Mouse (Mus musculus) thymus, postnatal 10 days (tissue): ENCODE data around the gene Zfp541.

Experiments used
- DNase-seq, 2 experiments: peaks; one replicate each; pipeline ENCODE4 v3.0.0; 2021; ENCODE audit warnings: low spot score in 2 of 2

The Zfp541 gene

DNA sequence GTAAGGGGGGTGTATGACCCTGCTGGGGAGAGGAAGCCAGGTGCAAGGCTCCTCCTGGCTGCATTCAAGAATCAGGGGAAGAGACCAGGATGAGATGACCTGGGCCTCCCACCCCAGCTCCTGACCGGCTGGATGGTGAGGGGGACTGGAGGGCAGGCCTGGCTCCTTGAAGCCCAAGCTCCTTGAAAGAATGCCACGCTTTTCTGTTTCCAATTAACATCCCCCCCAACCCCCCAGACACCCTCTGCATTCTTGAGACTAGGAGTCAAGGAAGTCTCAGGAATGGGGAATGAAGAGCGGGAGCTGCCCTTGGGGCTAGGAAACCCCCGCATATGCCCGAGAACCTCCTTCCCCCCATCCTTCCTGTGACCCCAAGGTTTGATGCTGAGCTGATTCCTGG is 17.1 kb upstream of the Zfp541 start:
- DNase-seq, result no peak

DNA sequence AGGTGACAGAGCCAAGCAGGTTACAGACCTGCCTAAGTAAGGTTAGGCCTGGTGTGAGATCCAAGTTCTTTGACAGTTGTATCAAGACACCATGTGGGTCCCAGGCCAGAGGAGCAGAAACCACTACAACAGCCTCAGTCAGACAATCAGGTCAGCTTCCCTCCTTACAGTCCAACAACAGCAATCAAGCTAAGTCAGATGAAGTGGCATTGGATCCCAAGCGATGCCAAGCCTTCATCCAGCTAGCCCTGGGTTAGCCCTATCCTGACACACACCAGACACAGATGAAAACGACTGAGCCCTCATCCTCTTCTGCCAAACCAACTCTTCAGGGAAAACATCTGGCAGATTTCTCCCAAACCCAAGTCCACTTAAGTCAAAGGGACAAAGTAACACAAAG is 16.1 kb upstream of the Zfp541 start:
- DNase-seq, result no peak

DNA sequence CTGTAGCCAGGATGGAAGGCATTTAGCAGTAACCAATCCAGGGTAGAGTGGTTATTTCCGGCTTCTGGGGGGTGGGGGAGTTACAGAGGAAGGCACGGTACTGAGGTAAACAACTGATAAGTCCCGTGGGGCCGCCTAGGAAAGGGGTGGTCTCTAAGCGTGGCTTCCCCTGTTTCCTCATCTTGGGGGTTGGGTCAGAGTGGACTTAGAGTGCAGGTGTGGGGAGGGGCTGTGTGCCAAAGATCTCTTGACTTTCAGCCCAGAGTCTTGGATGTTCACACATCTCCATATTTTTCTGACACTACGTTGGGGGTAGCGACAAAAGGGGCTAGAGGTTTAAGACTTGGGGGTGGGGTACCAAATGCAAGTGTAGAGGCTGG is 15.5 kb upstream of the Zfp541 start:
- peak; percentile 85 for DNase-seq

DNA sequence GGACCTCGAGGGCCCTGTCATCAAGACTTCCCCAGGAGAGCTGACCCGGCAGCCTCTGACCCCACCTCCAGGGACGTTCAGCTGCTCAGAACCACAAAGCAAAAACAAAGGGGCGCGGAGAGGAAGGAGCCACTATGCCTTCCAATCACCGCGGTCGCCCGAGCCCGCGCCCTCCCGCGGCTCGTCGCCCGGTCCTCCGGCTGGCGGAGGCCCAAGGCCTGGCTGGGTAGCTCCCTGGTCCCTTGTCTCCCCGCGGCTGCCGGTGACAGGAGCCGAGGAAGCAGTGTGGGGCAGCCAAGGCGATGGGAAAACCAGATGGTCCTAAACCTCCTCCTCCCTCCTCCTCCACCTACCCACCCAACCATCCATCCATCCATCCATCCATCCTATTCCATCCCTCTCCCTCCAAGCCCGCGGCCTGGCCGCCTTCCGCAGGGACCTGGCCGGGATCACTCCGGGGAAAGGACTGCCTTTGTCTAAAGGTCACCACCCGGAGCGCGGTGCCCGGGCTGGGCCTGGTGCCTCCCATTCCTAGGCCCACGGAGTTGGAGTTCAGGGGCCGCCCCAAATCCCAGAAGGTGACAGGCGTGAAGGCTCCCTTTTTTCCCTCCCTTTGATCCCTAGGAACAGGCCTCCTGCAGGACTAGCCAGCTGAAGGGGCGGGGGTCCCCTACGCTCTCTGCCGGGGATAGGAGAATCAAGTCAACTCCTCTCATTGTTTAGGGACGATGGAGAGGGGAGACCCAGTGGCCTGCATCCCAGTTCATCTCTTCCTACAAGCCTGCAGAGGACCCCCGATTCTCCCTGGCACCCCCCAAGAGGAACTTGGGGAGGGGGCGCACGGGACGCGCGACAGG is 14.9 kb upstream of the Zfp541 start:
- DNase-seq, result peak; percentile 59 to 63

DNA sequence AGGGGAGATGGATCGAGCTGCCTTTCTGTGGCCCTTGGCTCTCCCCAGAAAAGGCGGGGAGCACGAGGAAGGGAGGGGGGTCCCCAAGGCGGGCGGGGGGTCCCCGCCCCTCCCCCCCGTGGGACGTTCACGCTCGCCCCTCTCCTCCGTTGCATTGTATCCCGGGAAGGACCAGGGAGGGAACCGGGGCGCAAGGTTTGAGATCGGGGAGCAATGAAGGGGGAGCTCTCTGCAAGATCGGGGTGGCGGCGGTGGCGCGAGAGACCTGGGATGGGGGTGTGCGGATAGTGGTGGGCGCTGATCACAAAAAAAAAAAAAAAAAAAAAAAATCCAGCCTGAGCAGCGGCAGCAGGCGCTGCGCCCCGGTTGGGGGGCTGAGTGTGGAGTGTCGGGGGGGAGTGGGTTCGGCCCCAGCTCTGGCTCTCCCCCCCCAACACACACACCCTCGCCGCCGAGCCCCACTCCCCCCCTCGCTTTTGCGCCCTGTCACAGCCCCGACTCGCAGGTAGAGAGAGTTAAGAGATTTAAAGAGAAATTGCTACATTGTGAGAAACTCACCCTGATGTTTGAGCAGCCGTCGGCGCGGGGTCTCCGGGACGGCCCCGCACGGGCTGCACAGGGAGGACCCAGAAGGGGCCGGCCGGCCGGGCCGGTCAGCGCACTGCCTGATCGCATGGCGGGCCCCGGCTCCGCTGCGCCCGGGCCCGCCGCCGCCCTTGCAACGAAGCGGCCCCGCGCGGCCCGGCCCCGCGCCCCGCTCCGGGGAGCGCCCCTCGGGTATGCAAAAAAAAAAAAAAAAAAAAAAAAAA is 14.1 kb upstream of the Zfp541 start, which contains the start of gene Bicra:
Bicra (minus strand) TSS at position 584 of the 809 bp plus-strand sequence.
- peak; percentile 80 for DNase-seq

DNA sequence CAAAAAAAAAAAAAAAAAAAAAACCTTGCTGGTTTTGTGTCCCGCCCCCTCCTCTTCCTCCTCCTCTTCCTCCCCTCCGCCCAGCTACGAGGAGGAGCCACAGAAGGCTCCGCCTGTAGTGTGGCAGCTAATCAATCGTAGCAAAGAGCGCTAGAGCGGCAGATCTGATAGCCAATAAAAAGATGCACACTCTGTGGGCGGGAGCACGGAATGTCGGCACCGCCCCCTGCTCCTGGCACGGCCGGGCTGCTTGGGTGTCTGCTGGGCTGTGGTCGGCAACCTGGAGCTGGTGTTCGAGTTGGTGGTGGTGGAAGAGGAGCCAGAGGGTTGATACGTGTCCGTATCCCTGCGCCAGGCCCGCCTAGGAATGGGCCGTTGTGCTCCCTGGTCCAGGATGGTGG is 13.4 kb upstream of the Zfp541 start:
- DNase-seq, result peak; percentile 94 to 96

DNA sequence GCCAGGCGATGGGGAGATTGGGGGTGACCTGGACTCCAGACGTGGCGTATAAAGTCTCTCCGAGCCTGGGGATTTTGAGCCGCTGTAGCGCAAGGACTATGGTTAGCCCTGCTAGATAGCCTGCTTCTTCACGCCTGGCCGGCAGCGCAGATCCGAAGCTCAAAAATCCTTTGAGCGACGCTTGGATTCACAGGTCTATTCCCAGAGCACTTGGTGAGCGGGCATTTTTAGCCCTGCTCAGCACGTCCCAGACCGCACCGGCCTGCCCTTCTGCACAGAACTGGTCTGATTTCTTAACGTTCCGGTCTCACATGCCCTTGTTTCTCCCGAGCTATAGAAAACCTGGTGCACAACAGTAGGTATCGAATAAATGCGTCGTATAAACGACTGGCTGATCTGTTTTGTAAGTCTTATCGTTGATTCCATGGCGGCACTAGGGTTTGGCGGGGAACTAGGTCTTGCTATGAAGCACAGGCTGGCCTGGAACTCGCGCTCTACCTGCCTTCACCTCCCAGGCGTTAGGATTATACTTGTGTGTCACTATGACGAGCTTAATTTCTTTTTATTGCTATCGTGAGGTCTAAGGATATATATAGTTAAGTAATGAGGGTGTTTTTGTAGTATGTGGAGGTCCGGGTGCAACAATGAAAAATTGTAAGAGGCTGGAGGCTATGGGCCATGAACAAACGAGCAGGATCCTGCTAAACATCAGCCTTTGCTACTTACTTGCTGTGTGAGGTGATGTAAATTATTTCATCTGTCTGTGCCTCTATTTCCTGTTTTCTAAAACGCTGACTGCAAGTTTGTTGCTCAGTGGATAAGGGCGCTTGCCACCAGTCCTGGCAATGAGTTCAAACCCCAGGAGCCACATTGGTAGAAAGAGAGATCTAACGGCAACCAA is 12.7 kb upstream of the Zfp541 start:
- no peak for DNase-seq

DNA sequence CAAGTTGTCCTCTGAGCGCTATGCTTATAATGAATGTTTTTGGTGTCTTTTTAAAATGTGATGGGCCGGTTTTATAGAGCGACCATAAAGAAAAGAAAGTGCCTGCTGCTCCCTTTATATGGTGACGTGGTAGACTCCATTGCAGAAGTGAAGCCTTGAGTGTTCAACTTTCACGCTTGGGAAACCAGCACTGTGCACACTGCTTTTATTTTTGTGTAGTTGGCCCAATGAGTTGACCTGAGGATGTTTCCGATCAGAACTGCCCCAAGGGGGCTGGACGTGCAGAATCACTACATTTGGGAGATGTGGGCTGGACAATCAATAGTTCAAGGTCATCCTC is 12.1 kb upstream of the Zfp541 start:
- DNase-seq, result no peak

DNA sequence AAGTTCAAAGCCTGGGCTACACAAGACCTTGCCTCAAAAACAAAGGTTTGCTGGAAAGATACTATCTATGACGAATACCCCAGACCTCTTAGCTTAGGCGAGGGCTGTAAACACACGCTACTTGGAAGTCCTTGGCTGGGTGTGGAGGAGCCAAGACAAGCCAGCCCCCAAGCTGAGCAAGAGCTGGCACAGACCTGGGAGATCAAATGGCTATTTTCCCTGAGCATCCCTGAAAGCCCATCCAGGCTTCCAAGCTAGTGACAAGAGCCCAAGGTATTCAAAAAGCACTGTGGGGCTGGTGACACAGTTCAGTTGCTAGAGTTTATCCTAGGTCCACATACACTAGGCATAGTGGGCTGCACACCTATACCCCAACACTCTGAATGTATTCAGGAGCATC is 11.0 kb upstream of the Zfp541 start:
- DNase-seq, result no peak

DNA sequence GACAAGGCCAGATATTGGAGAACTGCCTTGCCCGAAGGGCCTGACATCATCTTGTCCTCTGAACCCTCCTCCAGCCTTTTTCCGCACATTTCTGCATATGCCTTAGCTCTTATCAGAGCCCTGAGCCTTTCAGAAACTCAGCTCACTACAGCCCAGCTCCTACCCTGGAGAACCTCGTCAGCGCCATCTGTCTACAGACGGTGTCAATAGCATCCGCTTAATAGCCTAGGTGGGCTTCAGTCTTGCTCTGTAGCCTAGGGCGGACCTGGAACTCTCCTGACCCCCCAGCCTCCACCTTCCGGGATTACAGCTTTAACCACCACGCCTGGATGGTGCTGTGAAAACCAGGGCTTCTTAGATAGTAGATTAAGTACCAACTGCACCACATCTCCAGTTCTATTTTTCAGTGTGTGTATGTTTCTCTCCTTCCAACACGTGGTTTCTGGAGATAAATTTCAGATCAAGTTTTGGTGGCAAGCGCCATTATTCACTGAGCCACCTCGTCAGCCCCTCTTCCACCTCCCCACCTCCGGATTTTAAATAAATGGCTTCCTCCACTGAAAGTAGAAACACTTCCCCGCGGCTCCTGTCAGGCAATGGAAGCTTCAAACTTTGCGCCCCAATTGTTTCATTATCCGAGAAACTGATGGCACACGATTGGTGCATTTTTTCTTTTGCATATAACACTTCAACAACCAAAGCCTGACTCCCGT is 9.6 kb upstream of the Zfp541 start:
- DNase-seq, result peak; percentile 80 to 87

DNA sequence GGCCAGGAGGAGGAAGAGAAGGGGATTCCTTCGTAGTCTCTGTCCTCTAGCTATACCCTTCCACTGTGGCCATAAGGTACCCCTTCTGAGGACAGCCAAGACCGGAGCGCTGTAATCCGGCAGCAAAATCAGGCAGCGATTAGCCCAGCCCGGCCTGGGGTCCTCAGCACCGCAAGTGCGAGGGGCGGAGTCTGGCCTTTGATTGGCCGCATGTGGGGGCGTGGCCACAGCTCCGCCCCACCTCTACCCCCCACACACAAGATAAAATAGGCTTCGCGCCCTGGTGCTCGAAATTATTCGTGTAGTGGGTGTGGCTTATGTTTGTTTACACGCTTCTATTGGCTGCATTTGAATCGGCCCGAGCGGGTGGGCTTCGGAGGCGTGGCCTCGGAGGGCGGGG is 8.9 kb upstream of the Zfp541 start:
- DNase-seq, result peak; percentile 93 to 96

DNA sequence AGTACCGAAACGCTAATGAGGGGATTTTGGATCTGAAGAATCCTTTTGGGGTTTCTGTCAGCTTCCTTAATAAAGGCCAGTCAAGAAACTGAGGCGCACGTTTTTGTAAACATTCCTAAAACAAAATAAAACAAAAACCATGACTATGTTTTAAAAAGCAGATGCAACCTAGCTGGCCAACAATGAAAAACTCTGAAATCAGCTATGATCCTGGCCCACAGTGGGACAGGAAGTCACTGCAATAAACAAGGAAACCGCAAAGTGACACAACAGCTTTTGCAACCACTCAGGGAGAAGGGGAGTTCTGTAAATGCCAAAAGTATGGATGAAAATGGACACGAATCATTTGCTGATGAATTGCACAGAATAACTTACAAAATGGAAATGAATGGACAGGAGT is 8.5 kb upstream of the Zfp541 start:
- no peak for DNase-seq

DNA sequence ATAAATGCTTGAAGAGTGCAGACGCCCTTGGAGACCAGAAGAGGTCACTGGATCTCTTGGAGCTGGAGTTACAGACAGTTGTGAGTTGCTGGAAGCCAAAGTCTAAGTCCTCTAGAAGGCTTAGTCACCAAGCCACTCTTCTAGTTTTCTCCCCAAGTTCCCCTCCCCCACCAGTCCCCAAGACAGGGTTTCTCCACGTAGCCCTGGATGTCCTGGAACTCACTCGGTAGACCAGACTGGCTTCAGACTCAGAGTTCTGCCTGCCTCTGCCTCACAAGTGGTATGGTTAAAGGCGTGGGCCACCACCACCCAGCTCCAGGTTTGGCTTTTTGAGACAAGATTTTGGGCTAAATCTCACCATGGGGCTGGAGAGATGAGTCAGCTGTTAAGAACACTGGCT is 6.6 kb upstream of the Zfp541 start:
- DNase-seq, result no peak

DNA sequence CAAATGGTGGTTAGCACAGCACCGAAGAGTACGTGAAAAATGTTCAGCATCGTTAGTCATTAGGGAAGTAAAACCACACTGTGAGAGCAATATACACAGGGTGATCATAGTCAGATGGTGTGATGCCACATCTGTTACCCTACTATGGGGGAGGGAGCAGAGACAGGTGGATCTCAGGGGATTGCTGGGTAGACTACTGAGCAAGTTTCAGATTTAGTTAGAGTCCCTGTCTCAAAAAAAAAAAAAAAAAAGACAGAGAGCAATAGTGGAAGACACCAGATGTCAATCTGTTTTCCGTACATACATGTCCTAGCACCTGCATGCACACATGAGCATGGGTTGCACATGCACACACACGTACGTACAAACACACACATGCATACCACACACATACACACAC is 5.9 kb upstream of the Zfp541 start:
- DNase-seq, result no peak

DNA sequence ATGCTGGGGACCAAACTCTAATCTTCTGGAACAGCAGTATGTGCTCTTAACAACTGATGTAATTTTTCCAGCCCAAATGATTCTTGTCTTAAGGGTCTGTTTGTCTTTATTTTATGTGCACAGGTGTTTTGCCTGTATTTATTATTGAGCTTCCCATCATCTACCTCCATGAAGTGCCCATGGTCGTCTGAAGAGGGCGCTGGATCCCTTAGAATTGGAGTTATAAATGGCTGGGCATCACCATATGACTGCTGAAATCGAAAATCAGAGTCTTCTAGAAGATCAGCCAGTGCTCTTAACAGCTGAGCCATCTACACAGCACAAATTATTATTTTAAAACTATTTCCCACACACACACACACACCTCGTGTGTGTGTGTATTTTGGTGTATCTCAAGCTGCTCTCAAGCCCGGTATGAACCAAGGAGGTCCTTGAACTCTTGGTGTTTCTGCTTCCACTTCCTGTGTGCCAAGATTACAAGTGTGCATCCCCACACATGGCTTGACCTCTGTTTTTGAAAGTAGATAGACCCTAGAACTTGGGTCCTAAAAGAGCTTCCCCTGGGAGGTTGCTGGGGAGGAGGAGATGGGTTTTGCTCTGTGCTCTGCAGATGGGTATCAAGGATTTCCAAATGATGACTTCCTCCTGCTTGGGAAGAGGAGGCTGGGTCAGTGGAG is 5.0 kb upstream of the Zfp541 start:
- DNase-seq, result no peak

DNA sequence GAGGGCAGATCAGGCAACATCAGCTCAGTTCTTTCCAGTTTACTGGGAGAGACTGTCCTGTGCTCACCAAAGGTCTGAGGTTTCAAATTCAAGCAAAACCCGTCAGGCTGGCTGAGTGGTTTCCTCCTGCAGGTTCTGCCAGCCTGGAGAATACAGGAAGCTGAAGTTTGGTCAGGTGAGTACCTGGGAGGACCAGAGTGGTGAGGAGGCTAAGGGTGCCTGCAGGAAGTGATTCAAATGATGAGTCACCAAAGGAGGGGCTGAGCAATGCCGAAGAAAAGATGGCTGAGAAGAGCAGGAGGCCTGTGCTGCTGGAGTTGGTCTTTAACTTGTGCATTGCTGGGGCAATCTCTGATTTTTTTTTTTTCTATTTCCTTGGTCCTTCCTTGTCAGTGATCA is 4.5 kb upstream of the Zfp541 start:
- no peak for DNase-seq

DNA sequence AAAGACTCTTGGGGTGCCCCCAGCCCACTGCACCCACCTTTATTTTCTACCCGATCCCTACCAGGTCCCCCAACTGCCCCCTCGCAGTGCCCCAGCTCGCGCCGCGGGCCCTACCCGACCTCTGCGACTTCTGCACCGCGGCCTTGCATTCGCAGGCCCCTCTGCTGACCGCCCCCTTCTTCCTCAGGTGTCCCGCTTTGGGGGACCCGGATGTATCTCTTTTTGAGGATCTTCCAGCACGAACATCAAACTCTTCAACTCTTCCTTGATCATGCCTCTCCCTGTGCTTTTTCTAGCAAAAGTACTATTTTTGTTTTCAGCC is 446 bp downstream of the Zfp541 start:
- DNase-seq, result no peak

DNA sequence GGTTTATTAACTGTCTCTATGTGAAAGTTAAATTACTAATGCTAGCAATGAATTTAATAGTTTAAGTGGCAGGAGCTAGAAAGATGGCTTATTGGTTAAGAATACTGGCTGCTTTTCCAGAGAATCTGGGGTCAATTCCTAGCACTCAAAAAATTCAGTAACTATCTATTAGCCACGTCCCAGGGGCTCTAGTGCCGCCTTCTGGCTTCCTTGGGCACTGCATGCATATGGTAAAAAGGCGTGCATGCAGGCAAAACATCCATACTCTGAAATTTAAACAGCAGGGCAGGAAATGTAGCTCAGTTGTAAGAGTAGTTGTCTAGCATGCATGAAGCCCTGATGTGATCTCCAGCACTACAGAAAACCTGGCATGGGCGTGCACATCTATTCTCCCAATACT is 1.9 kb downstream of the Zfp541 start:
- DNase-seq, result no peak

DNA sequence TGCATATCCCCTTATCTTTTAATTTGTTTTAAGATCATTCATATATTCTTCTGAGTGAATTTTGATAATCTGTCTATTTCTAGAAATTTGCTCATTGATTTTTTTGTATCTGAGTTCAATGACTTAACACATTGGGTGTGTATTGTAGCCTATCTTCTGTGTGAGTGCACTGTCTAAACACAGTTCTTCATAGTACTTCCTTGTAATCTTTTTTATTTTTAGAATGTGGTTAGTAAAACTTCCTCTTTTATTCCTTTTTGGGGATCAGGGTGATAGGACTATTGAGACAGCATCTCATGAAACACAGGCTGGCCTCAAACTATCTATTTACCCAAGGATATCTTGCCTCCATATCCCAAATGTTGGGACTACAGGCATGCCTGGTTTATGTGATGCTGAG is 9.2 kb downstream of the Zfp541 start:
- DNase-seq, result no peak

DNA sequence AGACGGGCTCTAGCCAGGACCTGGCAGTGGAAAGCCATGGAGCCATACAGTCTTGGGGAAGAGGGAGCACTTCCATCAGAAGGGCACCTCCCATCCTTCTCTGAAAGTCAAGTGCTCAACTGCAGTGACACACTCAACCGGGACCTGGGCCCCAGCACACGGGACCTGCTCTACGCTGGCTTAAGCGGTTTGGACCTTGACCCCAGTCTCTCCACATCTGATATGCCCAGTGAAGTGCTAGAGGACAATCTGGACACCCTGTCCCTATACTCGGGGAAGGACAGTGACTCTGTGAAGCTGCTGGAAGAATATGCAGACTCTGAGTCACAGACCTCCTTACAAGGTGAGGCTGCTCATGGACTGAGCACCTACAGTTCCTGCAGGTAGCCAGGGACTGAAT is 10.3 kb downstream of the Zfp541 start:
- no peak for DNase-seq

DNA sequence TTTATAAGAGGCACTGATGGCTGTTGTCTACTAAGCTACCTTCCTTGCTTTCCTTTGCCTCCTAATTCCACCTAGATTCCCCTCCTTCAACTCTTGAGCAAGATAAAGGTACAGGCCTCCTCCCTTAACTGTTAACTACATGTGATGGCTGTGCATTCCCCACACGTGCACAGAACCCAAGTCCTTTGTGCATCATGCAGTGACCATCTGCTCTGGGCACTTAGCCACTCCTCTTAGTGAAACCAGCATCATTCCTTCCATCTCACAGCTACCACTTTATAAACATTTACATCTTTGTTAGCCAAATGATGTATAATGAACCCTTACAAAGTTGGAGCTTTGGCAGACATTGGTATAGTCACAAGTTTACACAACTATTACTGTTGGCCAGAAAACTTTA is 18.3 kb downstream of the Zfp541 start:
- no peak for DNase-seq
